Mouse (Mus musculus) liver, embryonic 13.5 days (tissue): Measurements from ENCODE around the gene Hivep2. TPM values are rescaled to one million over a fixed set of nuclear protein-coding genes. Genes with fewer than 3 reads are reported as not detected.

Experiments
- ATAC-seq: fragments of 200-750 bp; cut with Nextera tagmentation; 2 replicates; pipeline ENCODE4 v1.8.0; 2017; ENCODE audit warnings: low read depth, mild to moderate bottlenecking, moderate number of reproducible peaks, moderate library complexity
- DNase-seq: peaks from one replicate; pipeline ENCODE4 v3.0.0; 2022
- H3K27ac ChIP-seq: fragments of 300-500 bp; sonication (generic); 2 replicates; pipeline ENCODE4 v1.5.1; 2015; ENCODE audit warnings: moderate library complexity, mild to moderate bottlenecking, inconsistent platforms
- H3K27me3 ChIP-seq: fragments of 300-500 bp; sonication (generic); 2 replicates; pipeline ENCODE4 v1.6.1; 2015; ENCODE audit warnings: mild to moderate bottlenecking, inconsistent platforms
- H3K36me3 ChIP-seq: fragments of 300-500 bp; sonication (generic); 2 replicates; pipeline ENCODE4 v1.6.1; 2015; ENCODE audit warnings: mild to moderate bottlenecking, inconsistent platforms
- H3K4me1 ChIP-seq: fragments of 300-500 bp; sonication (generic); replicated peaks from 2 replicates; pipeline ENCODE4 v1.6.1; 2015; ENCODE audit warnings: inconsistent platforms
- H3K4me2 ChIP-seq: fragments of 300-500 bp; sonication (generic); 2 replicates; pipeline ENCODE4 v1.6.1; 2015; ENCODE audit warnings: inconsistent platforms, mild to moderate bottlenecking, moderate library complexity
- H3K4me3 ChIP-seq: fragments of 300-500 bp; sonication (generic); replicated peaks from 2 replicates; pipeline ENCODE4 v1.5.1; 2015; ENCODE audit warnings: mild to moderate bottlenecking, inconsistent platforms
- H3K9ac ChIP-seq: fragments of 300-500 bp; sonication (generic); 2 replicates; pipeline ENCODE4 v1.6.1; 2015; ENCODE audit warnings: mild to moderate bottlenecking, inconsistent platforms
- H3K9me3 ChIP-seq: fragments of 300-500 bp; sonication (generic); replicated peaks from 2 replicates; pipeline ENCODE4 v1.6.1; 2016; ENCODE audit warnings: inconsistent platforms
- WGBS: fragments of 180-500 bp; shearing (Covaris S2); methylation state at CpG from one replicate; pipeline ENCODE4 v1.1.7; 2015; ENCODE audit not compliant: insufficient replicate concordance; 5-methylcytosine and 5-hydroxymethylcytosine counted together
- polyA plus RNA-seq: library from polyadenylated mRNA; unstranded; fragments of >200 nt; fragmentation: Nextera tagmentation; extraction: Ambion mirVana; gene quantifications from 2 replicates; pipeline ENCODE4 v1.2.1, GENCODE M21; 2015

Gene Hivep2
- polyA plus RNA-seq, 1 experiment from 2014 or later: 0.43 TPM

DNA sequence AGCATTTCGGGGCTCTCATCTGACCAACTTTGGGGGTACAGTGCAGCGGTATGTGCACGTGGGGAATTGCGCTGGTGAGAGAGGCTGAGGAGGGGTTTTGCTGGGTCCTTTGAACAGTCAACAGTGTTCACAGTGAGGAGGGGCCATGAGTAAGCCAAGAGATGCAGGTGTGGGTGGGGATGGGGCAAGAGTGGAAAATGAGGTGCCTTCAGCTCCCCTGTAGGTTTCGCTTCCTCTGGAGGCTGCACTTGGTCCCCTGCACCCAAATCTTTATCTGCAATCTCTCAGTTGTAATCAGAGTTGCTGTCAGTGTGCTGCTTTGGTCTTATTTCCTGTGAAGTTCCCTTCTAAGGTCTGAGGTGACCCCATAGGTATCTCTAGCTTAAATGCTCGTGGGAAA lies 27.5 kb downstream of the Hivep2 start:
- no peak overlapping the region for H3K4me2 ChIP-seq
- H3K4me1 ChIP-seq: no peaks in the 10 kb centered on the region
- no peaks in the 10 kb centered on the region for H3K9me3 ChIP-seq
- ATAC-seq: no peak
- DNase-seq: no peak
- H3K4me3 ChIP-seq: no peak overlapping the region
- H3K27ac ChIP-seq: no peak overlapping the region
- no peaks in the 10 kb centered on the region for H3K27me3 ChIP-seq
- H3K36me3 ChIP-seq: no peaks in the 10 kb centered on the region
- WGBS: 71% methylated on average over 6 of the region's 6 CpGs
- no peak overlapping the region for H3K9ac ChIP-seq

GRCm38 (mm10) chr10:13997336-13997735 lies 31.5 kb downstream of the Hivep2 start:
- Histone ChIP-seq H3K4me1 (no peaks in the 10 kb centered on the region), H3K9me3 (no peaks in the 10 kb centered on the region), H3K4me3 (no peak overlapping the region), H3K4me2 (no peak overlapping the region), H3K27ac (no peak overlapping the region), H3K9ac (no peak overlapping the region), H3K36me3 (no peaks in the 10 kb centered on the region), H3K27me3 (no peaks in the 10 kb centered on the region)
- DNase-seq: no peak
- ATAC-seq: no peak
- 64% methylated on average over 4 of the region's 4 CpGs for WGBS

- Histone ChIP-seq H3K9me3 (no peaks in the 10 kb centered on the region), H3K9ac (no peak overlapping the region), H3K4me1 (no peaks in the 10 kb centered on the region), H3K27ac (no peak overlapping the region), H3K4me3 (no peak overlapping the region), H3K4me2 (no peak overlapping the region), H3K27me3 (no peaks in the 10 kb centered on the region), H3K36me3 (no peaks in the 10 kb centered on the region)
- no peak for ATAC-seq
- DNase-seq: no peak
- 63% methylated on average over 4 of the region's 4 CpGs for WGBS
Observed at GRCm38 (mm10) chr10:14004769-14005517, 39.1 kb downstream of the Hivep2 start.

DNA sequence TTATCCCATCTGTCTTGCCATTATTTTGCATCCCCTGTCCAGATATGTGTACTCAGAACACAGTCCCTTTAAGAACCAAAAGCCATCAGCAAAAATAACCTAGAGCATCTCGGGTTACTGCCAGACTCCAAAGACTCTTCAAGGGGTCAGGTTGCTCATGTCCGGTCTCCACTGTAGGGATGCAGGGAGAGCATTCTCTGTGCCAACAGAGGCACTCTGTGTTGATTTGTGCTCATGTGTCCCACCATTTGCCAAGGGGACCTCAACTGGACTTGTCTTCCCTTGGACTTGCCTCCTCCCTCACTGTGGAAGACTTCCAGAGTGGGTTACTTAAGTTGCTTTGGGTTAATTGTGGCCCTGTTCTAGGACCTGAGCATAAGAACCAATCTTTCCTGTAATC lies 43.8 kb downstream of the Hivep2 start:
- no peak for ATAC-seq

DNA sequence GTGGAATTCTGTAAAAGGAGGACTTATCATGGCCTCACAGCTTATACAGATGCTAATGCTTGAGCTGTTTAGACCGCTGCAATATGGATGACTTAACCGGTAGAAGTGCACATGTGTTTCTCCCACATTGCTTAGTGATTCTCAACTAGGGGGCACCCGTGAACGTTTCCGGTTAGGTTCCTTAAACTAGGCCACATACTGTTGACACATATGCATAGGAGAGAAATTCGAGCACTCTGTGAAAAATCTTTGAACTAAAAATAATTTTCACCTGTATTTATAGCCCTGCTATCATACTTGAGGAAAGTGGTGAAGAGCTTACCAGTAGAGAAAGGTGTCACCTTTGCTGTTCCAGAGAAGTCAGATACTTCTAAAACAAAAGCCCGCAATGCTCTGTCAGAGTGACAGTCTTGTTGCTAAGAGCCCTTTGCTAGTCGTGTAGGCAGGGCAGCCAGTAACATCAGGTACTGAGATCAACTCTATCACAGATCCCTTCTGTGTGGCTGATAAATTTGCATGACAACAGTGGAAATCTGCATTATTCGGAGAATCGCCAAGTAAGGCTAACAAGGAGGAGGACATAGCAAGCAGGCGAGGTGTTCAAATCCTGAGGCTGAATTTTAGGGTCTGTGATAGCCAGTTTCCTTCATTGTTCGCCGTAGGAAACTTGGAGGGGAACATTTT lies 50.6 kb downstream of the Hivep2 start:
- no peak overlapping the region for H3K27ac ChIP-seq
- WGBS: 54% methylated on average over 13 of the region's 13 CpGs
- H3K9ac ChIP-seq: no peak overlapping the region
- no peak for DNase-seq
- no peaks in the 10 kb centered on the region for H3K27me3 ChIP-seq
- no peak overlapping the region for H3K4me3 ChIP-seq
- no peaks in the 10 kb centered on the region for H3K36me3 ChIP-seq
- peaks cover 8% of the 10 kb centered on the region; the same call in 1 of the 2 replicates for H3K4me1 ChIP-seq
- H3K4me2 ChIP-seq: no peak overlapping the region
- no peak for ATAC-seq
- H3K9me3 ChIP-seq: no peaks in the 10 kb centered on the region

More for the DNA sequence above, 43.8 kb downstream of the Hivep2 start:
- no peak overlapping the region for H3K4me3 ChIP-seq
- no peaks in the 10 kb centered on the region for H3K36me3 ChIP-seq
- H3K9me3 ChIP-seq: no peaks in the 10 kb centered on the region
- WGBS: 70% methylated on average over 2 of the region's 2 CpGs
- no peak overlapping the region for H3K27ac ChIP-seq
- H3K27me3 ChIP-seq: no peaks in the 10 kb centered on the region
- no peak overlapping the region for H3K4me2 ChIP-seq
- H3K4me1 ChIP-seq: 0 out of 2 replicates have a peak, but pooled peaks cover 3% of the 10 kb centered on the region
- DNase-seq: no peak
- H3K9ac ChIP-seq: no peak overlapping the region

DNA sequence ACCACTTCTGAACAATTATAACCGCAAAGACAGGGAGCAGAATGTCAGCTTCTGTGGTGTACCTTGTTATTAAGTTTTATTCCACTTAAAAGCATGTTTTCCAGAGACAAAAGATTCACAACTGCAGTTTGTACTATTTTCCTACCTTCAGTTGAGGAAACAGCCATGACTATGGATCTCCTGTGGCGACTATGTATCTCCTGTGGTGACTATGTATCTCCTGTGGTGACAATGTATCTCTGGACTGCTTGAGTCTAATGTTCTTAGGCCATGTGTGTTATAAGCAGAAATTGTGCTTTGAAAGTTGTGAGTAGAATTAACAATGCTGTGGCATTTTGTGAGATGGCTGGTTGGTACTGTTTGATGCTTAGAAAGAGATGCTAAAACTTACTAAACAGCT lies 51.5 kb downstream of the Hivep2 start:
- DNase-seq (no peak), ATAC-seq (no peak)
- 51% methylated on average over 2 of the region's 2 CpGs for WGBS
- H3K27me3 ChIP-seq: no peaks in the 10 kb centered on the region
- H3K4me2 ChIP-seq: no peak overlapping the region
- no peaks in the 10 kb centered on the region for H3K9me3 ChIP-seq
- H3K27ac ChIP-seq: no peak overlapping the region
- no peaks in the 10 kb centered on the region for H3K36me3 ChIP-seq
- no peak overlapping the region for H3K9ac ChIP-seq
- no peak overlapping the region for H3K4me3 ChIP-seq
- H3K4me1 ChIP-seq: peaks cover 8% of the 10 kb centered on the region; the same call in 1 of the 2 replicates

DNA sequence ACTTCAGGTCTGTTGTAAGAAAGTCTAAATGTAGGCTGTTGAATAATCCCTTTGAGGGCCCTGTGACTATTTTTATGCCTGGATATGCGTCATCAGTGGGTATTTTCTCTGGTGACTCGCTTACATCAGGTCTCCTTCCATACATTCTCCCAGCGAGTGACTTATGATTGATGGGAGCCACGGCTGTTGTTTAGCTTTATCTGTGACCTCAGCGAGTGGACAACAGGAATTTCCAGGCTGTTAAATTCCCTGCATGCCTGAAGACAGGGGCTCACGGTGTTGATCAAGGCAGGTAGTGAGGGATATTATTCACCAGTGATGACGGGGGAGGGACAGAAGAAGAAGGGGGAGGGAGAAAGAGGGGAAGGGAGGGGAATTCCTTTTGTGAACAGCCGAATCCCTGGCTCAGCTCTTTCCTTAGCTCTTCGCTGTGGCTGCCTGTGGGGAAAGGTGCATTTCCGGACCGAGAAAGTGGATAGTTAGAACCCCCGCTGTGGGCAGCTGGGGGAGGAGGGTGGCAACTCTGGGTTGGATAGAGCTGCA lies 52.0 kb downstream of the Hivep2 start:
- Histone ChIP-seq H3K9ac (no peak overlapping the region), H3K27me3 (no peaks in the 10 kb centered on the region), H3K9me3 (no peaks in the 10 kb centered on the region), H3K4me3 (no peak overlapping the region), H3K27ac (no peak overlapping the region), H3K36me3 (no peaks in the 10 kb centered on the region), H3K4me1 (peaks cover 8% of the 10 kb centered on the region; the same call in 1 of the 2 replicates), H3K4me2 (peak overlapping the region; percentile 29)
- DNase-seq: no peak
- 12% methylated on average over 12 of the region's 12 CpGs for WGBS
- ATAC-seq: no peak

DNA sequence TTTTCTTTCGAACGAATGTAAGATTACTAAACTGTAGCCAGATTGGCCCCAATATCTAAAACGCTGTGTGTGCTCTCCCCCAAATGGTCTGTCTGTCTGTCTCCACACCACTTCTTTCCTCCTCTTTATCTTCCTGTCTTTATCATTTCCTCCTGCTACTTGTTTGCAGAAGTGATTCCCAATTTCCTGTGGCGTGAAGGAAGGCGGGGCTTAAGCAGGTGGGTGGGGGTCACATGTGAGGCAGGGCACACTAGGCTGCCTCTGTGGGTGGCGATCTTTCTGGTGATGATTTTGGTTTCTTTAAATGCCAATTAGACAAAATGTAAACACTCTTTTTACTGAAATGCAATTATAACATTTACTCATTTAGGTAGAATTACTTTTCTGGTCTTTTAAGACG lies 52.8 kb downstream of the Hivep2 start:
- DNase-seq (no peak), ATAC-seq (no peak)
- no peaks in the 10 kb centered on the region for H3K36me3 ChIP-seq
- no peak overlapping the region for H3K27ac ChIP-seq
- H3K9me3 ChIP-seq: no peaks in the 10 kb centered on the region
- no peak overlapping the region for H3K9ac ChIP-seq
- H3K4me3 ChIP-seq: no peak overlapping the region
- WGBS: 14% methylated on average over 7 of the region's 7 CpGs
- H3K27me3 ChIP-seq: no peaks in the 10 kb centered on the region
- peaks cover 8% of the 10 kb centered on the region; the same call in 1 of the 2 replicates for H3K4me1 ChIP-seq
- no peak overlapping the region for H3K4me2 ChIP-seq

DNA sequence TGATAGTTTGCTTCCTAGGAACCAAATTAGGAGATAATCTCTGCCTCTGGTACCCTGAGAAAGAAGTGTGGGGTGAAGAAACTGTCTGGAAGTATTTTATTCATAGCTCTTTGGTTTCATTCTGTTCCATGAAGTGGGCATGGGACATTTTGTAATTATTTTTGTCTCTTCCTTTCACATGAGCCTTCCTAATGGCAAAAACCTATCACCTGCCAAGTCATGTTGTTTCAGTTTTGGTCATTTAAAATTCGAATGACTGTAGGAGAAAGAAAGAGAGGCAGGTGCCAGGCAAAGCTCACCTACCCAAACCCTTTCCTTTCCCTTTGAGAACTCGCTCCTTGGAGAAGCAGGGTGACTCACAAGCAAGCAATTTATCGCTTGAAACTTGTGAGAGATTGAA lies 53.3 kb downstream of the Hivep2 start:
- H3K9ac ChIP-seq: no peak overlapping the region

DNA sequence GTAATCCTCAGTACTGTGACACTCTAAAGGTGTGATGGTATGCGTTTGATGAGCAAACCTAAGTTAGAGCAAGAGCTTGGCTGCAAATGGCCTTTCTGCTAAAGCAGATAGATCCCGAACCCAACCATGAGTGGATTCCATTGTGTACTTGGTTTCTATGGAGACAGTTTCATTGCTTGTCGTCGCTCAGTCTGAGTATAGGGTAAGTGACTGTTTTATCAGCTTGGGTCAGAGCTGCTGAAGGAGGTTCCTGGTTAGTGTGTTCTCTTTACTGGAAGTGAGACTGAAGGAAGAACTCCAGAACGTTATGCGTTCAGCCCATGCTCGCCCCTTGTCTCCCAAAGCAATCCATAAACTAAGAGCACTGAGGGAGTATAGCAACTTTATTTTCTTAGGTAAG lies 54.4 kb downstream of the Hivep2 start:
- H3K4me1 ChIP-seq: peaks cover 8% of the 10 kb centered on the region; the same call in 1 of the 2 replicates
- no peak overlapping the region for H3K27ac ChIP-seq
- no peak for DNase-seq
- no peaks in the 10 kb centered on the region for H3K27me3 ChIP-seq
- no peak overlapping the region for H3K4me2 ChIP-seq
- no peaks in the 10 kb centered on the region for H3K9me3 ChIP-seq
- no peak for ATAC-seq
- no peak overlapping the region for H3K9ac ChIP-seq
- WGBS: 39% methylated on average over 7 of the region's 7 CpGs
- no peak overlapping the region for H3K4me3 ChIP-seq
- H3K36me3 ChIP-seq: no peaks in the 10 kb centered on the region

More for the DNA sequence above, 53.3 kb downstream of the Hivep2 start:
- H3K27me3 ChIP-seq: no peaks in the 10 kb centered on the region
- 47% methylated on average over 3 of the region's 3 CpGs for WGBS
- peaks cover 8% of the 10 kb centered on the region; the same call in 1 of the 2 replicates for H3K4me1 ChIP-seq
- no peak overlapping the region for H3K27ac ChIP-seq
- H3K9me3 ChIP-seq: no peaks in the 10 kb centered on the region
- no peak overlapping the region for H3K4me3 ChIP-seq
- H3K36me3 ChIP-seq: no peaks in the 10 kb centered on the region
- DNase-seq: no peak
- no peak overlapping the region for H3K4me2 ChIP-seq
- ATAC-seq: no peak

GRCm38 (mm10) chr10:14024971-14025370 lies 59.1 kb downstream of the Hivep2 start:
- no peak overlapping the region for H3K4me2 ChIP-seq
- no peak overlapping the region for H3K9ac ChIP-seq
- H3K4me1 ChIP-seq: no peaks in the 10 kb centered on the region
- DNase-seq (no peak), ATAC-seq (no peak)
- no peaks in the 10 kb centered on the region for H3K36me3 ChIP-seq
- H3K9me3 ChIP-seq: no peaks in the 10 kb centered on the region
- no peak overlapping the region for H3K27ac ChIP-seq
- WGBS: 75% methylated on average over 7 of the region's 7 CpGs
- no peaks in the 10 kb centered on the region for H3K27me3 ChIP-seq
- H3K4me3 ChIP-seq: no peak overlapping the region
